Mouse (Mus musculus): ENCODE measurements around the gene Tmem229b.

DNA sequence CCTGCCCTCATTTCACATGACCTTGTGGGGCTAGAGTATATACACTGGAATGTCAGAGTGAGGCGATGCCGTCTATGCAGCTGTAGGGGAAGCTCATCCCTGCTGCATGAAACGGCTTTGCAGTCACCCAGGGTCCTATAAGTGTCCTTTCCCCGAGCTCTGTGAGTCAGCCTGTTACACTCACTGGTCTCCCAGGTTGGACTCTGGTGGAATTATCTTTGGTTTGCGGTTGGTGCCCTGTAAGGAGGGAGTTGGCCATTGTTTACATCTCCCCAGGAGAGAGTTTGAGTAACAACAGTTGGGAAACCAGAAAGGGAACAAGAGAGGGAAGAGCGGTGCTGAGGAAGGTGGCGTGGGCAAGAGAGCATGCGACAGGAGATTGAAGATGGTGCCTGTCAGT, 32.3 kb upstream of the Tmem229b start:
- TF ChIP-seq CTCF (IDR thresholded peaks at IDR 0.05): no peak
- no peak for TF ChIP-seq EP300 (IDR thresholded peaks at IDR 0.05; ENCODE audit: insufficient read depth, low read depth, low read length)
- TF ChIP-seq POLR2A (IDR thresholded peaks at IDR 0.05; ENCODE audit: insufficient read depth, low read depth, low read length): no peak

Data from heart, adult 2 months (tissue).